Mouse (Mus musculus): ENCODE results near the gene Mex3d. TPM values are rescaled to one million over a fixed set of nuclear protein-coding genes. Genes with fewer than 3 reads are reported as not detected.
A peak's percentile ranks its signal among the peaks of the same experiment; 100 is the strongest.
"Not testable (repeated sequence)": the region's sequence is repeated elsewhere in the genome, so short reads cannot be mapped to it uniquely, and the experiment has no call there.

The Mex3d gene
- total RNA-seq, 1 experiment from 2014 or later: 21.8 TPM

DNA sequence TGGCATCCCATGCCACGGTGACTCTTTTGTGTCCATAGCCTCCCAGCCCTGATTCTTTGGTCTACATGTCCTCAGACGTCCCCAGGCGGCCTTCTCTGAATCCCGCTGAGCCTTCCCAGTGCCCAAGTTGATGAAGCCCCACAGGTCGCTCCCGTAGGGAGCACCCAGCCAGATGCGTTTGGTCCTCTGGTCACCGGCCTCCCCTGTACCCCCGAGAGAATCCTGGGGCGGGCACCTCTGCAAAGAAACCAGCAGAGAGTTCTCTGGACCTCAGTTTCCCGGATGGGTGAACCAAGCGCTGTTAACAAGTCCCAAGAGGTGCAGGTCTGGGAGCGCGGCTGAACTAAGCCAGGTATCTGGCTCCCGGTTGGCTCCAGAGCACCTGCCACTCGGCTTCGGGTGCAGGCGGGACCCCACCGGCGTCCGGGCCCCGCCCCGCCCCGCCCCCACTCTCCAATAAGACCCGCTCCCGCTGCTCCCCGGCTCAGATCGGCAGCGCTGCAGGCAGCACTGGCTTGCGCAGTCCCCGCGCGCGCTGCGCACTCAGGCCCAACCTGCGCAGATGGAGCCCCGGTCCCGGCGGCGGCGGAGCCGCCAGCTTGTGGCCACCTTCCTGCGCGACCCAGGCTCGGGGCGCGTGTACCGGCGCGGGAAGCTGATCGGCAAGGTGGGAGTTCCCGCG, 31.3 kb downstream of the Mex3d start, which contains the start of gene Plk5:
Gene Plk5 (plus strand): TSS at position 459 of the 682 bp plus-strand sequence.
- DNase-seq: no peak

DNA sequence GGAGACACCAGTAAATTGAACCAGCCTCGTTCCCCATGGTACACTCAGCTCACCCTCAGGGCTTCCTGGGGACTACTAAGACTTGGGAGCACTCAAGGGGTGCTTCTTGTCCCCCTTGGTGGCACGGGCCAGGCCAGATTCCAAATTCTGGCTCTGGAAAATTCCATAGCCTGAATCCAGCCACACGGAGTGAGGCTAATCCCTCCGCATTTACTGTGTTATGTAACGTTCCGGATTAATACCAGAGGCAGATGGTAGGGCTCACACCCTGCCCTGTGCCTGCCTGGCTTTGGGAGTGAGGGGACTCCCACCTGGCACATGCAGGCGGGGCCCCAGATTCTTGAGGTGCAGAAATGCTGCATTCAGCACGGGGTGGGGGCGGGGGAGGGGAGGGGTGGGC, 32.0 kb downstream of the Mex3d start:
- no peak for DNase-seq

DNA sequence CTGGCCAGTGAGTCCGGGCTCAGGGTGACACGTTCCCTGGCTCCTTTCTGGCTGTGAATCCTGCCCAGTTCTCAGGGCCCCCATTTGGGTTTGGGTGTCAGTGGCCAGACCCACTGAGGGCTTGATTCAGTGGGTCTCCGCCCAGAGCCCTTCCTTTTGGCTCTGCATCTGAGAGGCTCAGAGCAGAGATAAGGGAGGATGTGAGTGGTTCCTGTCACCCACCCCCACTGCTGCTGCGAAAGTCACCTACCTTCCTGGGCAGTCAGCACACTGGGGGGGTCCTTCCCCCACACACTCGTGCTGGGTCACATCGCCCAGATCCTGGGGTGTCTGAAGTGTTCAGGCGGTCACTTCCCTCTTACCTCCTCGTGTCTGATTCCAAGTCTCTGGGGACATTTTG, 34.7 kb downstream of the Mex3d start:
- DNase-seq: no peak

DNA sequence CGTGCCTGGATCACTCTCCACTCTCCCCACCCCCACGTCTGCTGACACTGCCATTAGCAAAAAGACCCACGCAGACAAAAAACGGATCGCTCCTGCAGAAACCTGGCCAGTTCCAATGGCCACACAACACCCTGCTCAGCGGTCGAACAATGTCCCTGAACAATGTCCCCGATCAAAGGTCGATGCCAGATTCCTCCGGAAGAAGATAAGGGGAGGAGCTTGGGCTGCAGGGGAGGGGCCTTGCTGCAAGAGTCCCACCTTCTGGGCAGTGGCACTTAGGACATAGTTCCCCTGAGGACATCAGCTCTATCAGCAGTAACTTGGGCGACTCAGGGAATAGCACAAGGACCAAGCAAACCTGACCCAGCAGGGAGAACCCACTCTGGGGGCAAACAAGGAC, 35.6 kb downstream of the Mex3d start:
- no peak for DNase-seq

- DNase-seq: peak; percentile 92
Measured at GRCm38 (mm10) chr10:80350292-80350691, 37.2 kb downstream of the Mex3d start.

DNA sequence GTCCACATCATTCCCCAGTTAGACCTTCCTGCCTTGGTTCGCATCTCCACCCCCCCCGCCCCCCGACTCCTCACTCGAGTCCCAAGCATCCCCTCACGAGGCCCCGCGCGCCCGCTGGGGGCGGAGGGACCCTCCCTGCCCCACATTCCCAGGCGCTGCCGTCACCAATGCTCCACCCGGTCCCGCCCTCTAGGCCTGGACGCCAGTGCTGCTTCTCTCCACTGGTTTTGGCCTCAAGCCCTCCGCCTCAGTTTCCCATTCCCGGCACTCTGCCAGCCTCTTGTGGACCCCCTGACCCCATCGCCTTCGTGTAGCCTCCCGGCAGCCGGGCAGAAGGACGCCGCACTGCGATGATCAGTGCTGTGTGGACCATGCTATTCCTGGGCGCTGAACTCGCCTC, 38.5 kb downstream of the Mex3d start:
- no peak for DNase-seq

GRCm38 (mm10) chr10:80348244-80348781, 39.1 kb downstream of the Mex3d start, which contains the start of gene Adamtsl5:
Gene Adamtsl5 (minus strand): TSS chr10:80348412.
- peak; percentile 73 for DNase-seq

GRCm38 (mm10) chr10:80347514-80347967, 39.9 kb downstream of the Mex3d start:
- DNase-seq: no peak

DNA sequence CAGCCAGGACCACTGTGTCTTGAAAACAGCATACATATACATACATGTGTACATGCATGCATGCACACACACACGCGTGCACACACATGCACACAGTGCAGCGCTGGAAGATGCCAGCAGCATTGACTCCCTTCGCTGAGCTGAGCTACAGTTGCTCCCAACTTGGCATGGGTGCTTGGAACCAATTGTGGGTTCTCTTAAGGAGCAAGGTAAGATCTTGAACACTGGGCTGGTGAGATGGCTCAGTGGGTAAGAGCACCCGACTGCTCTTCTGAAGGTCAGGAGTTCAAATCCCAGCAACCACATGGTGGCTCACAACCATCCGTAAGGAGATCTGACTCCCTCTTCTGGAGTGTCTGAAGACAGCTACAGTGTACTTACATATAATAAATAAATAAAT, 41.5 kb downstream of the Mex3d start:
- not testable (repeated sequence) for DNase-seq

DNA sequence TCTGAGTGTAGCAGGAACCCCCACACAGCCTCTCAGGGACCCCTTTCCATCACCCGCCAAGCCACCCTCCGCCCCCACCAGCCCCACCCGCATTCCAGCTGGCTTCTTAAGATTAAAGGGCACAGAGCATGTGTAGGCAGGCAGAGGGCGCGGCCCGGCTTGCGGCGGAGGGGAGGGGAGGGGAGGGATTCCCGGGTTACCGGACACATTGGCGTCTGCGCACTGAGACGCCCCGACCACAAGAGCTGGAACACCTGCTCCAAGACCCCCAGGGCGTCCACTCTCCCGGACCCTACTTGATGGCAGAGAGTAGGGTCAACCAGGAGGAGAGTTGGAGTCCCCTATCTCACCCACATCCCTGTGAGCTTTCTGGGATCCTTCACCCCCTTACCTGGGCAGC, 42.3 kb downstream of the Mex3d start:
- DNase-seq: no peak

GRCm38 (mm10) chr10:80344131-80344661, 43.3 kb downstream of the Mex3d start:
- DNase-seq: no peak

DNA sequence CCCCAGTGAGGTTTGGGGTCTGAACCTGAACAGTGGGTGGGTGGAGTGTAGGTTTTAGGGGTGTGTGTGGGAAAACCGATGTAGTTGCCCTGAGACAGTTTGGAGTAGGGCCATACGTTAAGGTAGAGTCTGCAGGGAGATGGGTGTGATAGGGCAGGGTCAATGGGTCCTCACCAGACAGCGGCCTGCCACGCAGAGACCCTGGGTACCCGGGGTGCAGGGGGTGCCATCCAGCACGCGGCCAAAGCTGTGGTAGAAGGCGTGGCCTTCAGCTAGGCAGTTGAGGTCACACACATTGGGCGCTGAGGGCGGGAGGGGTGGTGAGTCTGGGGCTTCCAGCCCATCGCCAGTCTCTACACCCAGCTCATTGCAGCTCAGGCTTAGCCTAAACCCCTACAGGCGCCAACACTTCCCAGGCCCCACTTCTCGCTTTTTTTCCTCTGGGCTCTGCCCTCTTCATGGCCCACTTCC, 44.0 kb downstream of the Mex3d start:
- DNase-seq: no peak

GRCm38 (mm10) chr10:80342749-80343424, 44.6 kb downstream of the Mex3d start:
- peak; percentile 80 for DNase-seq

DNA sequence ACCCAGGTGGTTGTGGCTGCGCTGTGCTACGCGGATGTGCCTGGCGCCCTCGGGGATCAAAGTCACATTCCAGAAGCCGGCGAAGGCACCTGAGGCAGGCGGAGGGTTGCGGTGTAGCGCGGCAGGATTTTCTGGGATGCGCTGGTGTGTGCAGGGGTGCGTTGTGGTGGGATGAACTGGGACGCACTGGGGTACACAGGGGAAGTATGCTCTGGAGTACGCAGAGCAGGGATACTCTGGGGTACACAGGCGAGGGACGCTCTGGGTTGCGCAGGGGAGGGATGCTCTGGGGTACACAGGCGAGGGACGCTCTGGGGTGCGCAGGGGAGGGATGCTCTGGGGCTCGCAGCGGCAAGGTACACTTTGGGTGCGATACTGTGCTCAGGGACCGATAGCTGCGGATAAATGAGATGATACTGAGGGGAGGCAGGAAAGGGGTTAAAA, 45.1 kb downstream of the Mex3d start:
- no peak for DNase-seq

GRCm38 (mm10) chr10:80341491-80342304, 45.8 kb downstream of the Mex3d start:
- no peak for DNase-seq

GRCm38 (mm10) chr10:80341026-80341425, 46.4 kb downstream of the Mex3d start:
- DNase-seq: no peak

GRCm38 (mm10) chr10:80339941-80340750, 47.3 kb downstream of the Mex3d start:
- peak; percentile 91 for DNase-seq

GRCm38 (mm10) chr10:80336263-80336662, 51.2 kb downstream of the Mex3d start:
- DNase-seq: no peak

- no peak for DNase-seq
Measured at GRCm38 (mm10) chr10:80332525-80332989, 54.9 kb downstream of the Mex3d start.

GRCm38 (mm10) chr10:80331636-80332524, 55.6 kb downstream of the Mex3d start:
- DNase-seq: no peak

Data from adrenal gland, postnatal 14 days (tissue).